Mouse (Mus musculus): ENCODE results near the gene Snx27. TPM values are rescaled to one million over a fixed set of nuclear protein-coding genes. Genes with fewer than 3 reads are reported as not detected.

Snx27 gene
- polyA plus RNA-seq, 1 experiment from 2014 or later: 38.7 TPM

DNA sequence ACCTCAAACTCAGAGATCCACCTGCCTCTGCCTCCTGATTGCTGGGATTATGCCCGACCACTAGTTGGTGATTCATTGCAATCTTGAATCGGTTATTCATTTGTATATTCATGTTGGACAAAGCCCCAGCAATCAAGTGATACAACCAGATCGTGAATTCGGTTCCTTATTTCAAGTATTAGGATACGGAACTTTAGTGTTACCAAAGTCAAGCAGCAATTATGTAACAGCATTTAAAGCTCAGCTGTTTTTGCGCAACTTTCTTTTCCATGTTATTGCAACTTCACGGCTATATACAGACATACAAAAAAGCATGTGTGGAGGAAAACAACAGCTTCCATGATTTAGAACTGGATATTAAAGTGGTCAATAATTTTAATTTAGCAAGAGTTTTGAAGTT, 428 bp upstream of the Snx27 start:
- H3K4me2 ChIP-seq (replicated peaks; ENCODE audit: low read depth, low read length): no peak overlapping the region
- H3K36me3 ChIP-seq (ENCODE audit: control insufficient read depth, insufficient read depth, low read length): no peaks in the 10 kb centered on the region
- H3K27ac ChIP-seq (ENCODE audit: low read depth, low read length): no peak overlapping the region
- H3K27me3 ChIP-seq (ENCODE audit: control insufficient read depth, insufficient read depth, low read length): no peaks in the 10 kb centered on the region
- WGBS: 73% methylated on average over 7 of the region's 7 CpGs
- ATAC-seq (ENCODE audit: low FRiP score, low TSS enrichment): no peak
- no peak overlapping the region for H3K9ac ChIP-seq (ENCODE audit: low read depth, low read length)
- no peaks in the 10 kb centered on the region for H3K9me3 ChIP-seq (ENCODE audit: control insufficient read depth, low read length)
- H3K4me1 ChIP-seq (ENCODE audit: control insufficient read depth, insufficient read depth, low read length): peaks cover 10% of the 10 kb centered on the region; the same call in 1 of the 2 replicates
- no peak overlapping the region for H3K4me3 ChIP-seq (ENCODE audit: low read length)

DNA sequence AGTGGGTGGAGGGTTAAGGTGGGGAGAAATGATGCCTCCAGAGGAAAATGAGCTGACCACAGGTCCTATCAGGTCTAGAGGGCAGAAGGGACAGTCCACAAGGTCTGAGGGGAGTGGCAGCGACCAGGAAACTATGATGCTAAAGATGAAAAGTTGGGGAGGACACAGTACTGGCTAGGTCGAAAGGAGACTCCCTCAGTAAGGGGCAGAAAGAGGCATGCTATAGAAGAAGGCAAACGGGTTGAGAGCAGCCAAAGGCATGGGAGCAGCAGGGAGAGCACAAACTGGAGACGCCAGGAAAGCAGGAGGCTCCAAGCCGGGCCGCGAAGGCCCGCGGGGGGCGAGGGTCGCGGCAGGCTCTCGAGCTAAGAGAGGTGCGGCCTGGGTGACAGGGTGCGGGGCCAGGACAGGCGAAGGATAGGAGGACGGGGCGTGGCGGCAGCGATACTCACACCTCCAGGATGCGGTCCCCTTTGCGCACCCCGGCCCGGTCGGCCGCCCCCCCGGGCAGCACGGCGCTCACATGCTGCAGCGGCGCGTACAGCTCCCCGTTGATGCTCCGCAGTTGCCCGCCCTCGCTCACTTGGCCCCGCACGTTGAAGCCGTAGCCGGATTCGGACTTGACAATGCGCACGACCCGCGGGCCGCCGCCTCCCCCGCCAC, 592 bp downstream of the Snx27 start:
- Histone ChIP-seq H3K4me3 (ENCODE audit: low read length) (peak overlapping the region; percentile 90), H3K4me2 (replicated peaks; ENCODE audit: low read depth, low read length) (peak overlapping the region; percentile 82), H3K9ac (ENCODE audit: low read depth, low read length) (peak overlapping the region; percentile 87), H3K9me3 (ENCODE audit: control insufficient read depth, low read length) (no peaks in the 10 kb centered on the region), H3K36me3 (ENCODE audit: control insufficient read depth, insufficient read depth, low read length) (no peaks in the 10 kb centered on the region), H3K27me3 (ENCODE audit: control insufficient read depth, insufficient read depth, low read length) (no peaks in the 10 kb centered on the region), H3K27ac (ENCODE audit: low read depth, low read length) (peak overlapping the region; percentile 60; the same call in 1 of the 2 replicates), H3K4me1 (ENCODE audit: control insufficient read depth, insufficient read depth, low read length) (peaks cover 10% of the 10 kb centered on the region; the same call in 1 of the 2 replicates)
- ATAC-seq (ENCODE audit: low FRiP score, low TSS enrichment): peak; percentile 80
- 1% methylated on average over 37 of the region's 48 CpGs for WGBS

DNA sequence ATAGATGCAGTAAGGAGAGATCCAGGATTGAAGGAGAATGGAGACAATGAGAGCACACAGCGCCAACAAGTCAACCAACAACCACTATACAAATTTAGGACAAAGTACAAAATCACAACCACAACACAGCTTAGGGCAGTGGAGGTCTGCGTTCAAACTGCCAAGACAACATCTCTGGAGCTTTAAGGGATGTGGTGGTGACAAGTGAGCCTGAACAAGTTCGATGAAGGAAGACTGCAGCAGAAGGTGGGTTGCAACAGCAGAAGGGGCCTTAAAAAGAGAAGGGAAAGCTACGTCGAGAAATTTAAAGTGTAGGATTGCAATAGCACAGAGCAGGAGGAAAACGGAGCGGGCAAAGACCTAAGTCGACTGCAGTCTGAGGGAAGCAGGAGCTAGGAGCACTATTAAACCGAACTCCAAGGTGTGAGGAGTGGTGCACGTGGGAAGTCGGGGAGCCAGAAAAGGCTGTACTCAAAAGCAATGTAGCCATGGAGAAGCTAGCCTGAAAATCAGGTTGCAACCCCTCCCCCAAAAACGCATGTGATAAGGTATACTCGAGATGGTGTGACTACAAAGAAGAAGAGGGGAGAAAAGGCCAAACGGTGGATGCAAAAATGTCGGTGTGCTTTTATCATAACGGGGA, 1.3 kb downstream of the Snx27 start:
- Histone ChIP-seq H3K36me3 (ENCODE audit: control insufficient read depth, insufficient read depth, low read length) (no peaks in the 10 kb centered on the region), H3K27me3 (ENCODE audit: control insufficient read depth, insufficient read depth, low read length) (no peaks in the 10 kb centered on the region), H3K4me3 (ENCODE audit: low read length) (peak overlapping the region; percentile 90), H3K27ac (ENCODE audit: low read depth, low read length) (no peak overlapping the region), H3K4me2 (replicated peaks; ENCODE audit: low read depth, low read length) (peak overlapping the region; percentile 82), H3K4me1 (ENCODE audit: control insufficient read depth, insufficient read depth, low read length) (peaks cover 10% of the 10 kb centered on the region; the same call in 1 of the 2 replicates), H3K9me3 (ENCODE audit: control insufficient read depth, low read length) (no peaks in the 10 kb centered on the region), H3K9ac (ENCODE audit: low read depth, low read length) (peak overlapping the region; percentile 87)
- WGBS: 4% methylated on average over 16 of the region's 16 CpGs
- no peak for ATAC-seq (ENCODE audit: low FRiP score, low TSS enrichment)

DNA sequence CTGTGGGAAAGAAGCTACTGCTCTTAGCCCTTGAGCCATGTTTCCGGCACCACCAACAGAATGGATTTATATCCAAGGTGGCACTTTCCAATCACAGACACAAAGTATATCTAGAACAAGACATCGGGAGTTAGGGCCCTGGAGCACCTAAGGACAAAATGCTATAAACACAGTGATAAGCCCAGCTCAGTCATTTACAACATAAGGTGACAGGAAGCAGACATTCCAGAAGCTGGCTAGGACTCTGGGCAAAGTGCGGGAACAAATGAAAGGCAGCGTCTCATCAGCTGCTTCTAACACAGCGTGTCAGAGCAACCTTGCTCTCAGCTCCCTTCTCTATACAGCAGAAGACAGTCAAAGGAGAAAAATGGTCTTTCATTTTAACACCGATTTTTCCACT, 8.0 kb downstream of the Snx27 start:
- Histone ChIP-seq H3K9ac (ENCODE audit: low read depth, low read length) (no peak overlapping the region), H3K4me3 (ENCODE audit: low read length) (no peak overlapping the region), H3K4me1 (ENCODE audit: control insufficient read depth, insufficient read depth, low read length) (0 out of 2 replicates have a peak, but pooled peaks cover 2% of the 10 kb centered on the region), H3K27me3 (ENCODE audit: control insufficient read depth, insufficient read depth, low read length) (no peaks in the 10 kb centered on the region), H3K36me3 (ENCODE audit: control insufficient read depth, insufficient read depth, low read length) (no peaks in the 10 kb centered on the region), H3K9me3 (ENCODE audit: control insufficient read depth, low read length) (no peaks in the 10 kb centered on the region), H3K4me2 (replicated peaks; ENCODE audit: low read depth, low read length) (no peak overlapping the region), H3K27ac (ENCODE audit: low read depth, low read length) (no peak overlapping the region)
- ATAC-seq (ENCODE audit: low FRiP score, low TSS enrichment): no peak
- 78% methylated on average over 6 of the region's 6 CpGs for WGBS

DNA sequence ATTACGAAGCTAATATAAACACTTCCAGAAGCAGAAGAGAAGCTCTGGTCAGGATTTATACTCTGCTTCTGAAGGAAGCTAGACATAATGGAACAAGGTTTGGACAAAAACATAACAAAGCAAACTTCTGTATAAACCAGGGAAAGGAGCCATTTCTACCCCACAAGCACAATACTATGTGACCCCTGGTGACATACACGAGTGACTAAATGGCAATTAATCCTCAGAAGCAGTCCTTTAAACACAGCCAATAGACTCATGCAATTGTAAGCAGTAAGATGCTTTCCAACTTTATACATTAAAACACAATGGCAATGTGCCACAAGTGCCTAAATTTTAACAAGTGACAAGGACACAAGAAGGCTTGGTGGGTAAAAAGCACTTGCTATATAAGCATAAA, 15.3 kb downstream of the Snx27 start:
- no peak overlapping the region for H3K4me2 ChIP-seq (replicated peaks; ENCODE audit: low read depth, low read length)
- H3K4me1 ChIP-seq (ENCODE audit: control insufficient read depth, insufficient read depth, low read length): no peaks in the 10 kb centered on the region
- H3K9ac ChIP-seq (ENCODE audit: low read depth, low read length): no peak overlapping the region
- H3K9me3 ChIP-seq (ENCODE audit: control insufficient read depth, low read length): no peaks in the 10 kb centered on the region
- 37% methylated on average over 2 of the region's 2 CpGs for WGBS
- no peak for ATAC-seq (ENCODE audit: low FRiP score, low TSS enrichment)
- H3K36me3 ChIP-seq (ENCODE audit: control insufficient read depth, insufficient read depth, low read length): no peaks in the 10 kb centered on the region
- H3K4me3 ChIP-seq (ENCODE audit: low read length): no peak overlapping the region
- no peak overlapping the region for H3K27ac ChIP-seq (ENCODE audit: low read depth, low read length)
- no peaks in the 10 kb centered on the region for H3K27me3 ChIP-seq (ENCODE audit: control insufficient read depth, insufficient read depth, low read length)

DNA sequence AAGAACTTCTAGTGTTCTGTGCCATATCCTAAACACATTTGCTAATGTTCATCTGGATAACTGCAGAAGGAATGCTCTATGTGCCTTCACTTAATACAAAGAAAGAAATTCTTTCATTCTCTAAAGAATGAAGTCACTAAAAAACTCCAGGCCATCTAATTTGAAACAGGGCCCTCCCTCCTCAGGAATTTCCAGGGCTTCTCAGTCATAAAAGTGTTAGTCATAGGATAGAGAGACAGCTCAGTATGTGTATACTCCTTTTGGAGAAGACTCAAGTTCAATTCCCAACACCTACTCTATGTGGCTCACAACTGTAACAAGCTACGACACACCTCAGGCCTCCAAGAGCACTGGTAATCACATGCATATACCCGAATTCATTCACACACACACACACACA, 17.0 kb downstream of the Snx27 start:
- H3K4me3 ChIP-seq (ENCODE audit: low read length): no peak overlapping the region
- H3K9me3 ChIP-seq (ENCODE audit: control insufficient read depth, low read length): no peaks in the 10 kb centered on the region
- WGBS: 85% methylated on average over 2 of the region's 2 CpGs
- no peaks in the 10 kb centered on the region; the same call in 1 of the 2 replicates for H3K4me1 ChIP-seq (ENCODE audit: control insufficient read depth, insufficient read depth, low read length)
- peaks cover 7% of the 10 kb centered on the region; the same call in 1 of the 2 replicates for H3K36me3 ChIP-seq (ENCODE audit: control insufficient read depth, insufficient read depth, low read length)
- H3K4me2 ChIP-seq (replicated peaks; ENCODE audit: low read depth, low read length): no peak overlapping the region
- no peaks in the 10 kb centered on the region for H3K27me3 ChIP-seq (ENCODE audit: control insufficient read depth, insufficient read depth, low read length)
- no peak overlapping the region for H3K27ac ChIP-seq (ENCODE audit: low read depth, low read length)
- no peak for ATAC-seq (ENCODE audit: low FRiP score, low TSS enrichment)
- no peak overlapping the region for H3K9ac ChIP-seq (ENCODE audit: low read depth, low read length)

DNA sequence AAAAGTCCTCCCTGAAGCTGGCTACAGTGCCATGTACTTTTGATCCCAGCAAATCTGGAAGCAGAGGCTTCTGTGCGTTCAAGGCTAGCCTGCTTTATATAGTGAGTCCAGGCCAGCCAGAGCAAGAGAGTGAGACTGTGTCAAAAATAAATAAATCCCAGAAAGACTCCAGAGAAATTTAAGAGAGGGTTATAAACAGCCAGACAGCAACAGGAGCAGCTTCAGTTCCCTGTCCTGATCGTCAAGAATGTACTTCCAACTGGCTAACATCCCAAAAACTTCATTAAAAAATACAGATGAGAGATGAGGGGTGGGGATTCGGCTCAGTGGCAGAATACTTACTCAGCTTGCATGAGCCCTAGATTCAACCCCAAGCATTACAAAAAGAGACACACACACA, 17.4 kb downstream of the Snx27 start:
- no peak for ATAC-seq (ENCODE audit: low FRiP score, low TSS enrichment)
- 0 out of 2 replicates have a peak overlapping the region, but pooled peaks have one; percentile 6 for H3K27ac ChIP-seq (ENCODE audit: low read depth, low read length)
- 56% methylated on average over 3 of the region's 3 CpGs for WGBS

DNA sequence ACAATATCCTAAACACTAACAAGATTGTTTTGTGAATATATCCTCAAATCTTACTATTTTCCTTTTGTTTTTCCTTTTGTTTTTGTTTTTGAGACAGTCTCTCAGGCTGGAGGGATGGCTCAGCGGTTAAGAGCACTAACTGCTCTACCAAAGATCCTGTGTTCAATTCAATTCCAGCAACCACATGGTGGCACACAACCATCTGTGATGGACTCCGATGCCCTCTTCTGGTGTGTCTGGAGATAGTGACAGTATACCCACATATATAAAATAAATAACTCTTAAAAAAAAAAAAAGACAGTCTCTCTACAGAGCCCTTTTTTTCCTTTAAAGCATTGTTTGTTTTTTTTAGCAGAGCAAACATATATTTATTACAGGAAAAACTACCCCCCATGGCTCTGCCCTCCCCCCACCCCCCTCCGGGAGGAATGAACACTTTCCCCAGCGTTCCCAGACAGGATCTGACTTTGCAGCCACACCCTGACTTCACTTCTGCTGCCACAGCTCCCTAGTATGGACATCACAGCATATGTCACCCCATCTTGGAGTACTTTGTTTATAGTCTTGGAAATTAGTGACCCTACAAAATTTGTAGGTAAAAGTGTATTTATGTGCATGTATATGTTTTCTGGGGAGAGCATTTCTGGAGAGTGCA, 18.0 kb downstream of the Snx27 start:
- Histone ChIP-seq H3K9me3 (ENCODE audit: control insufficient read depth, low read length) (no peaks in the 10 kb centered on the region), H3K27me3 (ENCODE audit: control insufficient read depth, insufficient read depth, low read length) (no peaks in the 10 kb centered on the region), H3K4me2 (replicated peaks; ENCODE audit: low read depth, low read length) (no peak overlapping the region), H3K27ac (ENCODE audit: low read depth, low read length) (no peak overlapping the region), H3K9ac (ENCODE audit: low read depth, low read length) (no peak overlapping the region), H3K4me3 (ENCODE audit: low read length) (no peak overlapping the region), H3K4me1 (ENCODE audit: control insufficient read depth, insufficient read depth, low read length) (no peaks in the 10 kb centered on the region; the same call in 1 of the 2 replicates), H3K36me3 (ENCODE audit: control insufficient read depth, insufficient read depth, low read length) (peaks cover 12% of the 10 kb centered on the region; the same call in 1 of the 2 replicates)
- no peak for ATAC-seq (ENCODE audit: low FRiP score, low TSS enrichment)
- WGBS: 70% methylated on average over 4 of the region's 4 CpGs

More for the DNA sequence above, 17.4 kb downstream of the Snx27 start:
- Histone ChIP-seq H3K4me3 (ENCODE audit: low read length) (no peak overlapping the region), H3K27me3 (ENCODE audit: control insufficient read depth, insufficient read depth, low read length) (no peaks in the 10 kb centered on the region), H3K9ac (ENCODE audit: low read depth, low read length) (no peak overlapping the region), H3K4me2 (replicated peaks; ENCODE audit: low read depth, low read length) (no peak overlapping the region), H3K9me3 (ENCODE audit: control insufficient read depth, low read length) (no peaks in the 10 kb centered on the region), H3K4me1 (ENCODE audit: control insufficient read depth, insufficient read depth, low read length) (no peaks in the 10 kb centered on the region; the same call in 1 of the 2 replicates), H3K36me3 (ENCODE audit: control insufficient read depth, insufficient read depth, low read length) (peaks cover 7% of the 10 kb centered on the region; the same call in 1 of the 2 replicates)

DNA sequence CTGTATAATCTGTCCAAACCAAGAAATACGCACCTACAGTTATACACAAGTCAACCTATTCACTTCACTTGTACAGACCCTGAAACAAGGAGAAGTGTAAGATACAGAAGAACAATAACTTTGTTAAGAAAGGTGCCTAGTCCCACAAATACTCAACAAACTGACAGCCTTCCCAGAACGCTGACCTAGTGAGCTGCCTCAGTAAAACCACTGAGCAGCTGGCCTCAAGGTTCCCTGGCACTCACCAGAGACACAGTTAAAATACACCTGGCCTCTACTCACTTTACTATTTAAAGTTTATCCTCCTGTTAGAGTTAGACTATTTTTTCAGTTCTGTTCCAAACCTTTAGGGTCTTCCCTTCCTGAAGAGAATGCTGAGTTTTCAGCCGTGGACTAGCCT, 19.4 kb downstream of the Snx27 start:
- H3K27me3 ChIP-seq (ENCODE audit: control insufficient read depth, insufficient read depth, low read length): no peaks in the 10 kb centered on the region
- 60% methylated on average over 3 of the region's 3 CpGs for WGBS
- H3K36me3 ChIP-seq (ENCODE audit: control insufficient read depth, insufficient read depth, low read length): peaks cover 22% of the 10 kb centered on the region; the same call in 1 of the 2 replicates

More for the DNA sequence above, 19.4 kb downstream of the Snx27 start:
- Histone ChIP-seq H3K9ac (ENCODE audit: low read depth, low read length) (no peak overlapping the region), H3K4me2 (replicated peaks; ENCODE audit: low read depth, low read length) (no peak overlapping the region), H3K27ac (ENCODE audit: low read depth, low read length) (no peak overlapping the region), H3K4me1 (ENCODE audit: control insufficient read depth, insufficient read depth, low read length) (no peaks in the 10 kb centered on the region; the same call in 1 of the 2 replicates), H3K9me3 (ENCODE audit: control insufficient read depth, low read length) (no peaks in the 10 kb centered on the region), H3K4me3 (ENCODE audit: low read length) (no peak overlapping the region)
- no peak for ATAC-seq (ENCODE audit: low FRiP score, low TSS enrichment)
